Mouse (Mus musculus): ENCODE measurements at regions not wholly inside any gene's neighbourhood (a gene's known extent, or its start where the extent isn't known, plus 50 kb on each side); places are given as distances from the start of the nearest gene placed in this dataset.

GRCm38 (mm10) chr12:59391103-59391502 lies 171.6 kb upstream of the Fbxo33 start:
- no peaks in the 10 kb centered on the region for H3K4me1 ChIP-seq (ENCODE audit: control insufficient read depth in 2 of 2, insufficient read depth in 2 of 2, low read length in 2 of 2, poor library complexity in 1 of 2)
- H3K36me3 ChIP-seq (ENCODE audit: control insufficient read depth, insufficient read depth, low read length, poor library complexity, severe bottlenecking): no peaks in the 10 kb centered on the region
- DNase-seq (ENCODE audit: low read depth, low spot score): no peak
- H3K9ac ChIP-seq (ENCODE audit: insufficient read depth, low read depth, low read length, poor library complexity, severe bottlenecking): no peak overlapping the region
- H3K9me3 ChIP-seq (ENCODE audit: control insufficient read depth, insufficient read depth, low read depth, low read length): no peaks in the 10 kb centered on the region
- no peak overlapping the region for H3K4me3 ChIP-seq (ENCODE audit: insufficient read depth in 1 of 2, low read depth in 1 of 2, low read length in 2 of 2, poor library complexity in 1 of 2, severe bottlenecking in 1 of 2)
- in situ Hi-C loops (cut with MboI; ENCODE audit: low sequenced_read_pairs in 2 of 2, unreplicated experiment in 2 of 2): no loop called here
- TF ChIP-seq CHD2 (IDR thresholded peaks at IDR 0.05; ENCODE audit: low read depth, low read length) (no peak), ZNF384 (IDR thresholded peaks at IDR 0.05; ENCODE audit: low read depth, low read length) (no peak), ZC3H11A (IDR thresholded peaks at IDR 0.05; ENCODE audit: borderline replicate concordance, low read depth, low read length) (no peak), HCFC1 (IDR thresholded peaks at IDR 0.05; ENCODE audit: borderline replicate concordance, insufficient read depth, low read length) (no peak), MAFK (IDR thresholded peaks at IDR 0.05; ENCODE audit: insufficient read depth, low read depth, low read length) (no peak)
- H3K27ac ChIP-seq (ENCODE audit: insufficient read depth, low read depth, low read length, poor library complexity, severe bottlenecking): no peak overlapping the region

GRCm38 (mm10) chr12:59382812-59383211 lies 163.3 kb upstream of the Fbxo33 start:
- Histone ChIP-seq H3K27ac (ENCODE audit: insufficient read depth, low read depth, low read length, poor library complexity, severe bottlenecking) (no peak overlapping the region), H3K36me3 (ENCODE audit: control insufficient read depth, insufficient read depth, low read length, poor library complexity, severe bottlenecking) (no peaks in the 10 kb centered on the region), H3K4me1 (ENCODE audit: control insufficient read depth in 2 of 2, insufficient read depth in 2 of 2, low read length in 2 of 2, poor library complexity in 1 of 2) (no peaks in the 10 kb centered on the region), H3K4me3 (ENCODE audit: insufficient read depth in 1 of 2, low read depth in 1 of 2, low read length in 2 of 2, poor library complexity in 1 of 2, severe bottlenecking in 1 of 2) (no peak overlapping the region), H3K9ac (ENCODE audit: insufficient read depth, low read depth, low read length, poor library complexity, severe bottlenecking) (no peak overlapping the region), H3K9me3 (ENCODE audit: control insufficient read depth, insufficient read depth, low read depth, low read length) (no peaks in the 10 kb centered on the region)
- peak; percentile 40 for DNase-seq (ENCODE audit: low read depth, low spot score)
- peak; percentile 81 for TF ChIP-seq ZC3H11A (IDR thresholded peaks at IDR 0.05; ENCODE audit: borderline replicate concordance, low read depth, low read length)
- TF ChIP-seq HCFC1 (IDR thresholded peaks at IDR 0.05; ENCODE audit: borderline replicate concordance, insufficient read depth, low read length): no peak
- in situ Hi-C loops (cut with MboI; ENCODE audit: low sequenced_read_pairs in 2 of 2, unreplicated experiment in 2 of 2): no loop called here

GRCm38 (mm10) chr12:59341586-59341985 lies 122.1 kb upstream of the Fbxo33 start:
- TF ChIP-seq MAFK (IDR thresholded peaks at IDR 0.05; ENCODE audit: insufficient read depth, low read depth, low read length) (no peak), ZNF384 (IDR thresholded peaks at IDR 0.05; ENCODE audit: low read depth, low read length) (no peak), CHD2 (IDR thresholded peaks at IDR 0.05; ENCODE audit: low read depth, low read length) (no peak), HCFC1 (IDR thresholded peaks at IDR 0.05; ENCODE audit: borderline replicate concordance, insufficient read depth, low read length) (no peak), ZC3H11A (IDR thresholded peaks at IDR 0.05; ENCODE audit: borderline replicate concordance, low read depth, low read length) (no peak)
- Histone ChIP-seq H3K36me3 (ENCODE audit: control insufficient read depth, insufficient read depth, low read length, poor library complexity, severe bottlenecking) (no peaks in the 10 kb centered on the region), H3K4me1 (ENCODE audit: control insufficient read depth in 2 of 2, insufficient read depth in 2 of 2, low read length in 2 of 2, poor library complexity in 1 of 2) (no peaks in the 10 kb centered on the region)

GRCm38 (mm10) chr12:59330753-59331152 lies 111.2 kb upstream of the Fbxo33 start:
- Histone ChIP-seq H3K4me1 (ENCODE audit: control insufficient read depth in 2 of 2, insufficient read depth in 2 of 2, low read length in 2 of 2, poor library complexity in 1 of 2) (no peaks in the 10 kb centered on the region), H3K9ac (ENCODE audit: insufficient read depth, low read depth, low read length, poor library complexity, severe bottlenecking) (no peak overlapping the region), H3K4me3 (ENCODE audit: insufficient read depth in 1 of 2, low read depth in 1 of 2, low read length in 2 of 2, poor library complexity in 1 of 2, severe bottlenecking in 1 of 2) (no peak overlapping the region), H3K9me3 (ENCODE audit: control insufficient read depth, insufficient read depth, low read depth, low read length) (no peaks in the 10 kb centered on the region), H3K36me3 (ENCODE audit: control insufficient read depth, insufficient read depth, low read length, poor library complexity, severe bottlenecking) (no peaks in the 10 kb centered on the region), H3K27ac (ENCODE audit: insufficient read depth, low read depth, low read length, poor library complexity, severe bottlenecking) (no peak overlapping the region)
- DNase-seq (ENCODE audit: low read depth, low spot score): no peak
- in situ Hi-C loops (cut with MboI; ENCODE audit: low sequenced_read_pairs in 2 of 2, unreplicated experiment in 2 of 2): no loop called here
- TF ChIP-seq CHD2 (IDR thresholded peaks at IDR 0.05; ENCODE audit: low read depth, low read length): no peak
- no peak for TF ChIP-seq ZNF384 (IDR thresholded peaks at IDR 0.05; ENCODE audit: low read depth, low read length)
- TF ChIP-seq ZC3H11A (IDR thresholded peaks at IDR 0.05; ENCODE audit: borderline replicate concordance, low read depth, low read length): no peak
- TF ChIP-seq MAFK (IDR thresholded peaks at IDR 0.05; ENCODE audit: insufficient read depth, low read depth, low read length): no peak
- TF ChIP-seq HCFC1 (IDR thresholded peaks at IDR 0.05; ENCODE audit: borderline replicate concordance, insufficient read depth, low read length): no peak

More at GRCm38 (mm10) chr12:59341586-59341985, 122.1 kb upstream of the Fbxo33 start:
- Histone ChIP-seq H3K9me3 (ENCODE audit: control insufficient read depth, insufficient read depth, low read depth, low read length) (no peaks in the 10 kb centered on the region), H3K27ac (ENCODE audit: insufficient read depth, low read depth, low read length, poor library complexity, severe bottlenecking) (no peak overlapping the region), H3K4me3 (ENCODE audit: insufficient read depth in 1 of 2, low read depth in 1 of 2, low read length in 2 of 2, poor library complexity in 1 of 2, severe bottlenecking in 1 of 2) (no peak overlapping the region), H3K9ac (ENCODE audit: insufficient read depth, low read depth, low read length, poor library complexity, severe bottlenecking) (no peak overlapping the region)
- in situ Hi-C loops (cut with MboI; ENCODE audit: low sequenced_read_pairs in 2 of 2, unreplicated experiment in 2 of 2): no loop called here
- no peak for DNase-seq (ENCODE audit: low read depth, low spot score)

GRCm38 (mm10) chr12:59312703-59313102 lies 93.2 kb upstream of the Fbxo33 start:
- no peaks in the 10 kb centered on the region for H3K36me3 ChIP-seq (ENCODE audit: control insufficient read depth, insufficient read depth, low read length, poor library complexity, severe bottlenecking)
- no peak overlapping the region for H3K9ac ChIP-seq (ENCODE audit: insufficient read depth, low read depth, low read length, poor library complexity, severe bottlenecking)
- H3K27ac ChIP-seq (ENCODE audit: insufficient read depth, low read depth, low read length, poor library complexity, severe bottlenecking): no peak overlapping the region
- DNase-seq (ENCODE audit: low read depth, low spot score): no peak
- H3K4me1 ChIP-seq (ENCODE audit: control insufficient read depth in 2 of 2, insufficient read depth in 2 of 2, low read length in 2 of 2, poor library complexity in 1 of 2): no peaks in the 10 kb centered on the region
- no peak overlapping the region for H3K4me3 ChIP-seq (ENCODE audit: insufficient read depth in 1 of 2, low read depth in 1 of 2, low read length in 2 of 2, poor library complexity in 1 of 2, severe bottlenecking in 1 of 2)
- in situ Hi-C loops (cut with MboI; ENCODE audit: low sequenced_read_pairs in 2 of 2, unreplicated experiment in 2 of 2): loop anchor here in 1 of 2 experiments (10.0 kb wide), 1 partner anchor 58 kb away; no protein-coding TSS in a partner anchor
- H3K9me3 ChIP-seq (ENCODE audit: control insufficient read depth, insufficient read depth, low read depth, low read length): no peaks in the 10 kb centered on the region
- TF ChIP-seq MAFK (IDR thresholded peaks at IDR 0.05; ENCODE audit: insufficient read depth, low read depth, low read length) (no peak), HCFC1 (IDR thresholded peaks at IDR 0.05; ENCODE audit: borderline replicate concordance, insufficient read depth, low read length) (no peak), CHD2 (IDR thresholded peaks at IDR 0.05; ENCODE audit: low read depth, low read length) (no peak), ZNF384 (IDR thresholded peaks at IDR 0.05; ENCODE audit: low read depth, low read length) (no peak), ZC3H11A (IDR thresholded peaks at IDR 0.05; ENCODE audit: borderline replicate concordance, low read depth, low read length) (no peak)

All from ES-E14 (cell line).